Mouse (Mus musculus) left cerebral cortex, postnatal 4 days (tissue): ENCODE data around the gene Rnf169. TPM values are rescaled to one million over a fixed set of nuclear protein-coding genes. Genes with fewer than 3 reads are reported as not detected.
A peak's percentile ranks its signal among the peaks of the same experiment; 100 is the strongest.

Source experiments
- DNase-seq: peaks from one replicate; pipeline ENCODE4 v3.0.0-alpha.2; 2022
- intact Hi-C: fragments of 180-260 bp; cut with DNase I; formaldehyde crosslinking; loops from one replicate; pipeline ENCODE4 v1.15.1; 2025
- total RNA-seq, 2 experiments: library from RNA; stranded (reverse); gene quantifications; 2 replicates each; pipeline ENCODE4 v1.2.3; 2021

The Rnf169 gene
- 10 to 100 TPM; 25.4 to 27.1 TPM for total RNA-seq

- peak; percentile 94 for DNase-seq
- intact Hi-C loops, result loop anchor here (10.0 kb wide), 1 partner anchor 55 kb away; no protein-coding TSS in a partner anchor
Measured at GRCm38 (mm10) chr7:99980132-99980591, at the start of gene Rnf169. TSS of gene Rnf169 (minus strand) at chr7:99980448.

GRCm38 (mm10) chr7:100029307-100029706, 49.1 kb upstream of the Rnf169 start:
- DNase-seq, result no peak
- intact Hi-C loops, result no loop called here

- intact Hi-C loops, result no loop called here
- no peak for DNase-seq
Measured at GRCm38 (mm10) chr7:100027353-100027752, 47.1 kb upstream of the Rnf169 start.

- no peak for DNase-seq
- intact Hi-C loops, result no loop called here
Measured at GRCm38 (mm10) chr7:100017056-100017455, 36.8 kb upstream of the Rnf169 start.

DNA sequence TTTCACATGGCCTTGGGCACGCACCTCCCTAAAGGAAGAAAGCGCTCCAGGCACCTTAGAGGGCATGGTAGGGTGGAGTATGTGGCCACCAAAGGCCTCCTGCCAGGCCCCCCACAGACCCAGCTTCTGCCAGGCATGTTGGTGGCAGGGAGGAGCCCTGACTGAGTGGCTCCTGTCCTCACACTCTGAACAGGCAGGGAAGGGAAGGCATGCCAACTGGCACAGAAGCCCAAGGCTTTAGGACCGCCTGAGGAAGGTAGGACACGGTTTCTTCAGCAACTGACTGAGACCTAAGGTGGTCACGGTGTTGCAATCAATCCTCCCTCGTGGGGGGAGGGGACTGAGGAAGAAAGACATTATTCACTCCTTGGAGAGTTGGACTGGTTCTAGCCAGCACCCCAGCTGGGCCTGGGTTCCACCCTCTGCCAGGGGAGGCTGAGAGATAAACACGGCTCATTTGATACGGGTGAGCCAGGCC, 33.9 kb upstream of the Rnf169 start:
- DNase-seq, result peak; percentile 60
- intact Hi-C loops, result no loop called here

- DNase-seq, result no peak
- intact Hi-C loops, result no loop called here
Measured at GRCm38 (mm10) chr7:100012515-100012914, 32.3 kb upstream of the Rnf169 start.

- intact Hi-C loops, result no loop called here
- DNase-seq, result peak; percentile 69
Measured at GRCm38 (mm10) chr7:100012085-100012484, 31.8 kb upstream of the Rnf169 start.

DNA sequence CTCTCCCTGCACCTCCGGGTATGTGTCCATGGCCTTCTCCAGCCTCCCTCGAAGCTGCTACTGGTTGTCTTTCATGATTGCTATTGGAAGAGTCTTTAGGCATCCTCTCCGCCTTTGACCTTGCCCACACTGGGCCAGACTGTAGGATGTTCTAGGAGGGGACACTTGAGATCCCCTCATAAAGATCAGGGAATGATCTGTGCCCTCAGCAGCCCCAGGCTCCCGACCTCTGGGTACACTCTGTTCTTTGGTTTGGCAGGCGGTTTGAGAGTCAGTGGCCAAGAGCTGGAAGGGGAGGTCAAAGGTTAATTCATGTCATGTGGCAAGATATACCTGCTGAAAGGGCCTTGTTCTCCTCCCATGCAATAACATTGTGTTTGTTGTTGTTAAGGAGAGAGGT, 30.5 kb upstream of the Rnf169 start:
- no peak for DNase-seq
- intact Hi-C loops, result no loop called here

DNA sequence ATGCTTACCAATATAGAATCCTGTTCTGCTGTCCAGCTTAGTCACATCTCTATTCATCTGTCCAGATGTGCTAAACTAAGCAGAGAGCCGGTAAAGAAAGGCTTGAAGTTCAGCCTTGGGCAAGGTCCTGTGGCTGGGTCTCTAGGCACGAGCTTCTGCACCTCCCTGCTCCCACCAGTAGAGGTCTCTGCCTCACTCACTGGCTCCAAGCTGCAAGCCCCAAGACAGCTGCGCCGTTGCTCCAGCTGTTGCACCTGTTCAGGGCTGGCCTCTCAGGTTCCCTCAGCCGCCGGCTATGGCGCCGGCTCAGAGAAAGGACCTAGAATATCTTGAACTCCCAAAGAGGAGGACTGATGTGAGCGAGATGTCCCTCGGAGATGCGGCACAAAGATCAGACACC, 29.4 kb upstream of the Rnf169 start:
- intact Hi-C loops, result loop anchor here (5.0 kb wide), 1 partner anchor 93 kb away; no protein-coding TSS in a partner anchor

DNA sequence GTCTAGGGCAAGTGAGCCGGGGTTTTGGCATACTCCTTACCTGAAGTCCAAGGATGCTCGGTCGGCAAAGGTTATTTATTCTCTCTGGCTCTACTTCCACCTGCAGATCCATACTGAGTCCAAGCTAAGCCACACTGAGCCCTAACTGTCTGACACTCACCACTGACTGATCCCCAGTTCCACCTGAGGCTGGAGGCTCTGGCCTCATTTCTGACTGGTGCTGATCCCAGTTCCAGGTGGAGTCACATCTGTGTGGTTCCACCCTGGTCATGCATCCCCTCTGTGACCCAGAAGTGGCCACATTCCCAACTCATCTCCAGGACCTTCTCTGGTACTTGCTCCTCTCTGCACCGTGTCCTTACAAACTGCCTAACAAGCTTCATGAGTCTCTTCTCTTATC, 28.5 kb upstream of the Rnf169 start:
- DNase-seq, result no peak
- intact Hi-C loops, result loop anchor here (5.0 kb wide), 1 partner anchor 94 kb away; no protein-coding TSS in a partner anchor

More for the DNA sequence above, 29.4 kb upstream of the Rnf169 start:
- DNase-seq, result peak; percentile 56

- no peak for DNase-seq
- intact Hi-C loops, result loop anchor here (5.0 kb wide), 1 partner anchor 96 kb away; no protein-coding TSS in a partner anchor
Measured at GRCm38 (mm10) chr7:100006411-100006810, 26.2 kb upstream of the Rnf169 start.

DNA sequence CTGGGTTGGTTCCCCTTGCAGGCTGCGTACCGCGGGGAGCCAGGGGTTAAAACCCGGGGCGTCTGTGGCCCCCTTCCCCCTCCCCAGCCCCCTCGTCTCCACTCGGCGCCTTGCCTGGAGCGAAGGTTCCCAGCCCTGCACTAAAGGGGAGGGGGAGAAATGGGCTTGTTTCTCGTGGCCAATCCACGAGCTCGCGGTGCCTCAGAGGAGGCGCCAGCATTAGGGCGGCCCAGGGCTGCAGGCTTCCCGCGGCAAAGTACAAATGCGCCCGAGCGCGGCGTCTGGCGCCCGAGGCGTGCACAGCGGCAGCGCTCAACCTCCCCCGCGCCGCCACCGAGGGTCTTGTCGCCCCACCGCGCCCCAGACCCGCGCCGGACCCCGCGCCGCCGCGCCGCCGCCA, 25.5 kb upstream of the Rnf169 start, which contains the start of gene Chrdl2:
Gene Chrdl2 (plus strand): TSS at position 383 of the 400 bp plus-strand sequence.
- intact Hi-C loops, result loop anchor here (5.0 kb wide), 1 partner anchor 97 kb away; no protein-coding TSS in a partner anchor
- DNase-seq, result peak; percentile 43

GRCm38 (mm10) chr7:100003781-100004180, 23.5 kb upstream of the Rnf169 start:
- intact Hi-C loops, result no loop called here
- DNase-seq, result no peak

- intact Hi-C loops, result no loop called here
- DNase-seq, result no peak
Measured at GRCm38 (mm10) chr7:99998668-99999067, 18.4 kb upstream of the Rnf169 start.

DNA sequence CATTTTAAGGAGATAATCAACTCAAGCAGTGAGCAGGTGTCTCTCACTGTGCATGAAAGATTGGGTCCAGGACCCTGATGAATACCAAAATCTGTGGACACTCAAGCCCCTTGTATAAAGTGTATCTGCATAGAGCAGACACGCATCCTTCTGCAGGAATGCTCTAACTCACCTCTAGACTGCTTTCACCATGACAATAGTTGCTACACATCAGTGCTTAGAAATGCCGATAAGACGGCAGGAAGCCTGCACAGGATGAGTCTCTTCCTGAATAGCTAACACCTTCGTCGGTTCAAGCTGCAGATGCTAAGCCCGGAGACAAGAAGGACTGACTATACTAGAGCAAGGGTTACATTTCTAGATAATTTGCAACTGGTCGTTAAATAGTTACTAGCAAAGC, 14.9 kb upstream of the Rnf169 start:
- no peak for DNase-seq
- intact Hi-C loops, result no loop called here

DNA sequence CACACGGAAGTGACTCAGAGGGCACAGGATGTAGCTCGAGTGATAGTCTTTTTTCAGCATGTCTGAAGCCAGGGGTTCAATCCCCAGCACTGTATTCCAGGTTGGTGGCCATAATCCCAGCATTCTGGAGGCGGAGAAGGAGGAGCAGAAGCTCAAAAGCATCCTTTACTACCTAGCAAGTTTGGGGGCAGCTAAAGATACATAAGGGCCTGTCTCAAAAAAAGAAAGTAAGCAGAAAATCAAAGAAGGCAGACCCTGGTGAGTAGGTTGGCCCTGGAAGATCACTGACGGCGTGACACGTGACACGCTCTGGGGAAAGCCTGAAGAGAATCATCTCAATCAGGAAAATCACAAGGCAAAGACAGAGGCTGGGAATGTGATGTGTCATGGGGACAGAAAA, 12.9 kb upstream of the Rnf169 start:
- intact Hi-C loops, result no loop called here
- DNase-seq, result no peak

GRCm38 (mm10) chr7:99990990-99991707, 10.9 kb upstream of the Rnf169 start:
- no peak for DNase-seq
- intact Hi-C loops, result no loop called here

DNA sequence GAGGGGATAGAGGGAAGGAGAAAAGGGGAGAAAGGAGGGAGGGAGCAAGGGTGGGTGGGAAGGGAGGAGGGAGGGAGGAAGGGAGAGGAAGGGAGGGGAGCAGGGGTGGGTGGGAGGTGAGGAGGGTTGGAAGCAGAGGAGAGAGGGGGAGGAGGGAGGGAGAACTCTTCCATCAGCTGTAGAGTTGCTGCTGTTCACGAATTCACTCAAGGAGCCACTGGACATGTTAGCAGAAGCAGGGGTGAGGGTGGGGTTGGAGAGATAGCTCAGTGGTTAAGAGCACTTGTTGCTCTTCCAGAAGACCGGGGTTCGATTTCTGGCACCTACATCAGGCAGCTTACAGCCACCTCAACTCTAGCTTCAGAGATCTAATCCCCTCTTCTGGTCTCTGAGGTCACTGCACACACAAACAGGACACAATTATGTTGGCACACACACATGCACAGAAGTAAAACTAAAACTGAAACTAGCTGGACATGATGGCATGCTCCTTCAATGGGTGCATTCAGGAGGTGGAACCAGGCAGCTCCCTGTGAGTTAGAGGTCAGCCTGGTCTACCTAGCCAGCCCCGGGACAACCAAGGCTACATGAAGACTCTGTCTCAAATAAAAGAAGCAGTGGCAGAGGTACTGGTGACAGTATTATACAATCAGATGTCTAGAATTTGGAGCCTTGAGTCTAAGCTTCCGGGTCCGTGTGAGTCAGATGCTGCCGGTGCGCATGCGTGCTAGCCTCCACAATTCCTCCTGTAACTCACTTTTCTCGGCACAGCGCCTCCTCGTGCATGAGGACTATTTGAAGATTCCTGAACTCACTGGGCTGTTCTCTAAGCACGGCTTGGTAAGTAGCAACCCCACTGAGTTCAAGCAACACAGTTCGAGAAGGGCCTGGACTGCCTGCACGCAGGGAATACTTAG, 9.9 kb upstream of the Rnf169 start:
- intact Hi-C loops, result loop anchor here (2.0 to 10.0 kb wide), 2 partner anchors 65 to 119 kb away; no protein-coding TSS in a partner anchor
- peak; percentile 56 for DNase-seq

DNA sequence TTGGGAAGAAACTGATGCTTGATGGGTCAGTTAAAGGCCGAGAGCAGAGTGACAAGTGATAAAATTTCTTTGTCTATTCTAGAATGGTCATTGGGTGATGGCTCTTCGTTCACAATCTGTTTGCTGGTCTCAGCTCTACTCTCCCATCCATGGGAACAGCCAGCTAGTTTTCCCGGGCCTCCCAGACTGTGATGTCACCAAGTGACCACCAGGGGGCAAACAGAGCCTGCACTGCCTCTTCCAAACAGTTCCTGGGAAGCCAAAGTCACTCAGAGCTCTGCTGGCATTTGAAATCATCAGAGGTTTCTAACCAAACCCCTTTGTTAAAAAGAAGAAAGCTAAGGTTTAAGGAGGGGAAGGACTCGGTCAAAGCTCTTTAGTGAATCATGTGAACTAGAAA, 8.5 kb upstream of the Rnf169 start:
- intact Hi-C loops, result loop anchor here (2.0 to 10.0 kb wide), 2 partner anchors 64 to 120 kb away; no protein-coding TSS in a partner anchor
- DNase-seq, result peak; percentile 78

- DNase-seq, result no peak
- intact Hi-C loops, result loop anchor here (10.0 kb wide), 1 partner anchor 58 kb away; no protein-coding TSS in a partner anchor
Measured at GRCm38 (mm10) chr7:99982256-99983242, 2.3 kb upstream of the Rnf169 start.
